Mouse (Mus musculus) thymus, adult 2 months (tissue): ENCODE measurements around the gene Ankrd2.
A peak's percentile ranks its signal among the peaks of the same experiment; 100 is the strongest.

Experiments used
- CTCF ChIP-seq: fragments of 200-500 bp; IDR thresholded peaks from 2 replicates; pipeline ENCODE4 v1.5.1; 2012; ENCODE audit warnings: mild to moderate bottlenecking, control low read depth, low read length, moderate library complexity, borderline replicate concordance; ENCODE audit not compliant: control insufficient read depth, poor library complexity, insufficient read depth; ENCODE audit errors: extremely low read depth
- POLR2A ChIP-seq: fragments of 200-500 bp; IDR thresholded peaks from 2 replicates; pipeline ENCODE4 v1.6.1; 2012; ENCODE audit warnings: mild to moderate bottlenecking, low read length, control low read depth, moderate library complexity; ENCODE audit not compliant: control insufficient read depth, poor library complexity, insufficient read depth; ENCODE audit errors: extremely low read depth

- TF ChIP-seq CTCF (peak; percentile 47; the same call in 1 of the 2 replicates), POLR2A (peak; percentile 62; the same call in 1 of the 2 replicates)
These were observed 54.2 kb downstream of the Ankrd2 start, which contains the start of gene Pi4k2a for GRCm38 (mm10) chr19:42089748-42090595.
